8 mouse cellular contexts compared by ENCODE assay signal in genomic region chr1:36938348-36938747, GRCm38 (mm10). TPM values are rescaled to one million over a fixed set of nuclear protein-coding genes. Genes with fewer than 3 reads are reported as not detected.
DNase-seq lines count a peak whose midpoint lies in the region; ATAC-seq and TF ChIP-seq lines count a peak whose summit lies in the region.

No protein-coding gene starts in this region.

- WGBS in kidney, postnatal 0 days, result under 1% methylated on average over 9 of the region's 9 CpGs
- WGBS in hindbrain, embryonic 16.5 days, result 2% methylated on average over 9 of the region's 9 CpGs

- no peak for ATAC-seq in kidney, postnatal 0 days (replicated peaks; ENCODE audit: low FRiP score, low read depth)
- no peak for ATAC-seq in hindbrain, embryonic 16.5 days

- no peak for DNase-seq in kidney, postnatal 0 days (ENCODE audit: low spot score)
- DNase-seq in kidney, adult 18-20 months, result no peak
- no peak for DNase-seq in cerebellum, postnatal 14 days
- no peak for DNase-seq in ovary, adult 18-20 months (ENCODE audit: low spot score)
- DNase-seq in layer of hippocampus, postnatal 14 days (ENCODE audit: low spot score in 2 of 2), result no peak

- TF ChIP-seq CTCF in kidney, postnatal 0 days (IDR thresholded peaks at IDR 0.05; ENCODE audit: low read depth), result no peak
- no peak for TF ChIP-seq CTCF in cortical plate, adult 2 months (IDR thresholded peaks at IDR 0.05; ENCODE audit: extremely low read depth, insufficient read depth, low read length)

- H3K9me3 ChIP-seq in kidney, postnatal 0 days (replicated peaks; ENCODE audit: low read length), result no peaks in the 10 kb centered on the region
- H3K9me3 ChIP-seq in hindbrain, embryonic 16.5 days (ENCODE audit: control insufficient read depth, low read length), result no peaks in the 10 kb centered on the region

- H3K27ac ChIP-seq in kidney, postnatal 0 days, result no peak overlapping the region
- no peak overlapping the region for H3K27ac ChIP-seq in cortical plate, adult 2 months (ENCODE audit: insufficient read depth, low read length)
- H3K27ac ChIP-seq in hindbrain, embryonic 16.5 days (ENCODE audit: low read depth, low read length), result no peak overlapping the region; the same call in 1 of the 2 replicates

- H3K79me2 ChIP-seq in myocyte (ENCODE audit: control insufficient read depth, insufficient read depth), result peaks cover 55% of the 10 kb centered on the region

- no peaks in the 10 kb centered on the region for H3K27me3 ChIP-seq in kidney, postnatal 0 days (ENCODE audit: insufficient read depth, low read length)
- H3K27me3 ChIP-seq in hindbrain, embryonic 16.5 days (replicated peaks; ENCODE audit: control insufficient read depth, insufficient read depth, low read length), result no peaks in the 10 kb centered on the region
- no peaks in the 10 kb centered on the region for H3K27me3 ChIP-seq in myocyte (ENCODE audit: control insufficient read depth, insufficient read depth, insufficient read length)

- H3K4me3 ChIP-seq in kidney, postnatal 0 days (replicated peaks; ENCODE audit: low read depth, low read length), result peak overlapping the region; percentile 100
- peak overlapping the region; percentile 77 for H3K4me3 ChIP-seq in cortical plate, adult 2 months (ENCODE audit: insufficient read depth, low read length)
- H3K4me3 ChIP-seq in hindbrain, embryonic 16.5 days (ENCODE audit: low read length), result peak overlapping the region; percentile 98
- peak overlapping the region; percentile 43 for H3K4me3 ChIP-seq in myocyte

- TF ChIP-seq POLR2A in cortical plate, adult 2 months (IDR thresholded peaks at IDR 0.05; ENCODE audit: extremely low read depth, insufficient read depth, low read length), result no peak
- no peak for TF ChIP-seq POLR2A in myocyte (IDR thresholded peaks at IDR 0.05; ENCODE audit: insufficient read length, low read depth)

- no peaks in the 10 kb centered on the region for H3K36me3 ChIP-seq in kidney, postnatal 0 days (ENCODE audit: insufficient read depth, low read length)
- H3K36me3 ChIP-seq in hindbrain, embryonic 16.5 days (ENCODE audit: control insufficient read depth, insufficient read depth, low read length), result no peaks in the 10 kb centered on the region
- H3K36me3 ChIP-seq in myocyte (ENCODE audit: control insufficient read depth, insufficient read depth), result no peaks in the 10 kb centered on the region

- H3K9ac ChIP-seq in kidney, postnatal 0 days (ENCODE audit: low read depth, low read length), result peak overlapping the region; percentile 98
- H3K9ac ChIP-seq in hindbrain, embryonic 16.5 days (ENCODE audit: low read depth, low read length), result peak overlapping the region; percentile 99

- peak overlapping the region; percentile 56 for H3ac ChIP-seq in myocyte (ENCODE audit: control insufficient read depth, insufficient read length)

- H3K4me1 ChIP-seq in kidney, postnatal 0 days (replicated peaks; ENCODE audit: insufficient read depth, low read length), result peaks cover 5% of the 10 kb centered on the region; the same call in 1 of the 2 replicates
- peaks cover 9% of the 10 kb centered on the region; the same call in 1 of the 2 replicates for H3K4me1 ChIP-seq in cortical plate, adult 2 months (ENCODE audit: control insufficient read depth, insufficient read depth, low read length)
- peaks cover 23% of the 10 kb centered on the region for H3K4me1 ChIP-seq in hindbrain, embryonic 16.5 days (ENCODE audit: control insufficient read depth, insufficient read depth, low read depth, low read length)

- H3K4me2 ChIP-seq in kidney, postnatal 0 days (ENCODE audit: low read length), result peak overlapping the region; percentile 87
- H3K4me2 ChIP-seq in hindbrain, embryonic 16.5 days (ENCODE audit: low read length), result peak overlapping the region; percentile 60
- peak overlapping the region; percentile 99 for H3K4me2 ChIP-seq in myocyte (ENCODE audit: low read depth)

TF ChIP-seq in myocyte, 11 proteins besides CTCF, POLR2A, EP300 and RAD21:
- TF ChIP-seq TCF3 (IDR thresholded peaks at IDR 0.05; ENCODE audit: insufficient read length, low read depth), result no peak
- TF ChIP-seq MYOG (IDR thresholded peaks at IDR 0.05; ENCODE audit: control insufficient read depth in 1 of 3, insufficient read depth in 1 of 3, insufficient read length in 2 of 3, low read depth in 2 of 3), result no peak
- no peak for TF ChIP-seq SRF (IDR thresholded peaks at IDR 0.05; ENCODE audit: control insufficient read depth, insufficient read length, low read depth)
- TF ChIP-seq TCF12 (IDR thresholded peaks at IDR 0.05; ENCODE audit: insufficient read depth, poor library complexity, severe bottlenecking), result no peak
- no peak for TF ChIP-seq E2F4 (IDR thresholded peaks at IDR 0.05; ENCODE audit: insufficient read depth)
- TF ChIP-seq USF1 (IDR thresholded peaks at IDR 0.05; ENCODE audit: low read depth), result no peak
- no peak for TF ChIP-seq MAX (IDR thresholded peaks at IDR 0.05; ENCODE audit: low read depth)
- TF ChIP-seq REST (IDR thresholded peaks at IDR 0.05; ENCODE audit: insufficient read depth, insufficient read length), result no peak
- no peak for TF ChIP-seq CEBPB (IDR thresholded peaks at IDR 0.05; ENCODE audit: insufficient read depth, poor library complexity, severe bottlenecking)
- no peak for TF ChIP-seq MYOD1 (IDR thresholded peaks at IDR 0.05; ENCODE audit: control insufficient read depth in 1 of 3, insufficient read length in 2 of 3, low read depth in 2 of 3)
- TF ChIP-seq POLR2AphosphoS2 (IDR thresholded peaks at IDR 0.05; ENCODE audit: insufficient read length, low read depth), result no peak

RNA-seq across cellular contexts. Expression of gene Tmem131, which starts 5.1 kb away (rescaled TPM):
- polyA plus RNA-seq in kidney, postnatal 0 days (2015; fragmentation: Nextera tagmentation; extraction: Ambion mirVana), result 9.0 and 9.2 TPM in 2 replicates
- polyA plus RNA-seq in cortical plate, adult 2 months (2012; rRNA removed), result 34.0 and 35.3 TPM in 2 replicates
- polyA plus RNA-seq in hindbrain, embryonic 16.5 days (2015; fragmentation: Nextera tagmentation; extraction: Ambion mirVana), result 10.0 and 12.9 TPM in 2 replicates
- polyA plus RNA-seq in myocyte (2012; fragmentation: generic; extraction: Trizol), result 12.2 TPM
- total RNA-seq in layer of hippocampus, postnatal 14 days (2021), result 10 to 100 TPM; 57.2 to 59.7 TPM

Comparison
In these comparisons a context has a peak if more than half of its experiments do, and no peak if none do; other contexts are left out.
1. H3K4me3 ChIP-seq: peak in every context shown above with its lines; median percentile 100 in kidney, postnatal 0 days; 98 in hindbrain, embryonic 16.5 days; 77 in cortical plate, adult 2 months; 43 in myocyte.